Mouse (Mus musculus) small intestine, adult 2 months (tissue): ENCODE data around the gene Lgals12.

Source experiments
- CTCF ChIP-seq: fragments of 200-500 bp; IDR thresholded peaks from 2 replicates; pipeline ENCODE4 v1.5.1; 2012; ENCODE audit warnings: low read depth, mild to moderate bottlenecking, control low read depth, inconsistent platforms, low read length, moderate library complexity, mixed read lengths; ENCODE audit not compliant: insufficient replicate concordance, insufficient read length; ENCODE audit errors: extremely low read depth
- POLR2A ChIP-seq: fragments of 200-500 bp; IDR thresholded peaks from 2 replicates; pipeline ENCODE4 v1.6.1; 2012; ENCODE audit warnings: low read depth, mild to moderate bottlenecking, control low read depth, inconsistent platforms, low read length, moderate library complexity

- TF ChIP-seq CTCF (no peak), POLR2A (no peak)
Measured at GRCm38 (mm10) chr19:7613151-7613550, 6.2 kb upstream of the Lgals12 start.
